Mouse (Mus musculus): ENCODE measurements around the gene AI854703. TPM values are rescaled to one million over a fixed set of nuclear protein-coding genes. Genes with fewer than 3 reads are reported as not detected.

AI854703 gene
- total RNA-seq, 2 experiments from 2014 or later, result 2.1 to 3.3 TPM

Other genes starting within 250 kb of the AI854703 start
- gene Krba1, start 231.2 kb upstream of the AI854703 start, total RNA-seq (2021), result 10 to 100 TPM; 47.5 to 50.8 TPM
- 10 to 100 TPM; 64.1 to 64.7 TPM for gene Zfp467, start 180.9 kb upstream of the AI854703 start, total RNA-seq (2021)
- gene Sspo, start 178.5 kb upstream of the AI854703 start, total RNA-seq (2021), result 1 to 10 TPM; 2.6 to 4.0 TPM
- 10 to 100 TPM; 55.8 to 57.0 TPM for gene Atp6v0e2, start 89.1 kb upstream of the AI854703 start, total RNA-seq (2021)
- 10 to 100 TPM; 42.8 to 43.5 TPM for gene Lrrc61, start 72.0 kb upstream of the AI854703 start, total RNA-seq (2021)
- 100 to 1,000 TPM in 1 of 2 experiments, 10 to 100 TPM in 1; 82.0 to 161 TPM for gene Rarres2, start 54.0 kb upstream of the AI854703 start, total RNA-seq (2021)
- not detected for gene Gm45021, start 37.2 kb upstream of the AI854703 start, total RNA-seq (2021)
- gene Repin1, start 32.9 kb upstream of the AI854703 start, total RNA-seq (2021), result 10 to 100 TPM; 59.7 to 61.5 TPM
- 1 to 10 TPM in 1 of 2 experiments, not detected in 1; 2.0 TPM for gene Gm44965, start 32.8 kb upstream of the AI854703 start, total RNA-seq (2021)
- 10 to 100 TPM in 1 of 2 experiments, 1 to 10 TPM in 1; 7.8 to 10.0 TPM for gene Zfp775, start 24.7 kb upstream of the AI854703 start, total RNA-seq (2021)
- 10 to 100 TPM; 10.8 to 12.0 TPM for gene Gimap8, start 20.5 kb downstream of the AI854703 start, total RNA-seq (2021)
- 1 to 10 TPM; 7.2 to 9.3 TPM for gene Gimap9, start 49.4 kb downstream of the AI854703 start, total RNA-seq (2021)
- 10 to 100 TPM; 40.8 to 48.9 TPM for gene Gimap4, start 57.8 kb downstream of the AI854703 start, total RNA-seq (2021)
- gene Gimap6, start 81.5 kb downstream of the AI854703 start, total RNA-seq (2021), result 10 to 100 TPM; 70.3 to 72.9 TPM
- gene Gm28053, start 91.8 kb downstream of the AI854703 start, total RNA-seq (2021), result 1 to 10 TPM; 2.8 to 6.3 TPM
- gene Gimap7, start 91.9 kb downstream of the AI854703 start, total RNA-seq (2021), result not detected
- 10 to 100 TPM; 16.3 to 18.0 TPM for gene Gimap1, start 112.3 kb downstream of the AI854703 start, total RNA-seq (2021)
- gene Gimap5, start 119.4 kb downstream of the AI854703 start, total RNA-seq (2021), result 10 to 100 TPM; 19.9 to 24.1 TPM
- 1 to 10 TPM in 1 of 2 experiments, under 1 TPM in 1; 0.81 to 1.2 TPM for gene Gimap3, start 144.1 kb downstream of the AI854703 start, total RNA-seq (2021)
- gene Tmem176a, start 214.2 kb downstream of the AI854703 start, total RNA-seq (2021), result 100 to 1,000 TPM; 194 to 220 TPM
- gene Tmem176b, start 214.7 kb downstream of the AI854703 start, total RNA-seq (2021), result 100 to 1,000 TPM; 443 to 458 TPM
- under 1 TPM; 0.14 to 0.76 TPM for gene Aoc1, start 246.1 kb downstream of the AI854703 start, total RNA-seq (2021)

All from adrenal gland, postnatal 4 days (tissue).